Mouse (Mus musculus): ENCODE data around the gene Cyth1.

GRCm38 (mm10) chr11:118146446-118146845, 101.9 kb downstream of the Cyth1 start:
- no peak for TF ChIP-seq GATA1 (IDR thresholded peaks at IDR 0.05; ENCODE audit: borderline replicate concordance, low read length)
- TF ChIP-seq FLI1 (IDR thresholded peaks at IDR 0.05; ENCODE audit: low read length): no peak
